Mouse (Mus musculus): ENCODE measurements around the gene Cst7. TPM values are rescaled to one million over a fixed set of nuclear protein-coding genes. Genes with fewer than 3 reads are reported as not detected.

The Cst7 gene
- total and polyA plus RNA-seq, 3 experiments, result 0.24 to 14.2 TPM; not detected in 1

- Histone ChIP-seq H3K4me3 (ENCODE audit: low read depth, low read length) (no peak overlapping the region), H3K27me3 (ENCODE audit: insufficient read depth, low read length) (peaks cover 3% of the 10 kb centered on the region; the same call in 1 of the 2 replicates), H3K9me3 (replicated peaks) (no peaks in the 10 kb centered on the region), H3K36me3 (replicated peaks) (peaks cover 16% of the 10 kb centered on the region), H3K4me1 (ENCODE audit: insufficient read depth, low read depth, low read length) (peaks cover 25% of the 10 kb centered on the region)
- DNase-seq (ENCODE audit: low spot score), result no peak
- no peak for ATAC-seq (ENCODE audit: extremely low read depth, insufficient number of reproducible peaks, low FRiP score, poor library complexity, severe bottlenecking)
- TF ChIP-seq POLR2AphosphoS5 (IDR thresholded peaks at IDR 0.05; ENCODE audit: insufficient replicate concordance, low read depth, low read length) (no peak), GATA1 (IDR thresholded peaks at IDR 0.05; ENCODE audit: borderline replicate concordance, low read length) (no peak), CTCF (IDR thresholded peaks at IDR 0.05; ENCODE audit: low read depth, low read length) (no peak), TAL1 (conservative IDR thresholded peaks at IDR 0.05; ENCODE audit: low read depth, low read length) (no peak), GATA2 (IDR thresholded peaks at IDR 0.05; ENCODE audit: borderline replicate concordance, low read depth, low read length) (no peak)
Observed at GRCm38 (mm10) chr2:150572463-150572862, 2.2 kb downstream of the Cst7 start.

DNA sequence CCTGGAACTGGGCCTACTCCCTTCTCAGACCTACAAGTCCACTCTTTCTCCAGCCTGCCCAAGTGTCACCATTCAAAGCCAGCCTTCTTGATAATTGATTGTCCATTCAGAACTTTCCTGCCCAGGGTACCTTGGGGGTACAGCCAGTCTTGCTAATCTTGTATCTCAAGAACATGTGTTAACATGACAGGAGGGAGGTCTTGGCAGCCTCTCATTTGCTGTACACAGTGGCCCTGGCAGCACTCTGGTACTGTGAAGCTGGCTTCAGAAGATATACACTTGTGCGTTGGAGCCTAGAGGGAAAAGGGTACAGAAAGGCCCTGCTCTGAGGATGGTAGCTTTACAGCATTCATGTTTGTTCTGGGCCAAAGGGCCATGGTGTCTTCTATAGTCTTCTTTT, 6.0 kb downstream of the Cst7 start:
- no peaks in the 10 kb centered on the region for H3K27me3 ChIP-seq (ENCODE audit: insufficient read depth, low read length)
- ATAC-seq (ENCODE audit: extremely low read depth, insufficient number of reproducible peaks, low FRiP score, poor library complexity, severe bottlenecking) (no peak), DNase-seq (ENCODE audit: low spot score) (no peak)
- H3K4me1 ChIP-seq (ENCODE audit: insufficient read depth, low read depth, low read length), result peaks cover 5% of the 10 kb centered on the region; the same call in 1 of the 2 replicates
- no peak overlapping the region for H3K4me3 ChIP-seq (ENCODE audit: low read depth, low read length)
- peaks cover 50% of the 10 kb centered on the region for H3K36me3 ChIP-seq (replicated peaks)
- no peaks in the 10 kb centered on the region for H3K9me3 ChIP-seq (replicated peaks)
- no peak for TF ChIP-seq CTCF (IDR thresholded peaks at IDR 0.05; ENCODE audit: low read depth, low read length)
- TF ChIP-seq TAL1 (conservative IDR thresholded peaks at IDR 0.05; ENCODE audit: low read depth, low read length), result no peak
- no peak for TF ChIP-seq GATA2 (IDR thresholded peaks at IDR 0.05; ENCODE audit: borderline replicate concordance, low read depth, low read length)
- no peak for TF ChIP-seq GATA1 (IDR thresholded peaks at IDR 0.05; ENCODE audit: borderline replicate concordance, low read length)
- TF ChIP-seq POLR2AphosphoS5 (IDR thresholded peaks at IDR 0.05; ENCODE audit: insufficient replicate concordance, low read depth, low read length), result no peak

- TF ChIP-seq GATA1 (IDR thresholded peaks at IDR 0.05; ENCODE audit: borderline replicate concordance, low read length) (no peak), CTCF (IDR thresholded peaks at IDR 0.05; ENCODE audit: low read depth, low read length) (no peak), POLR2AphosphoS5 (IDR thresholded peaks at IDR 0.05; ENCODE audit: insufficient replicate concordance, low read depth, low read length) (no peak), TAL1 (conservative IDR thresholded peaks at IDR 0.05; ENCODE audit: low read depth, low read length) (no peak), GATA2 (IDR thresholded peaks at IDR 0.05; ENCODE audit: borderline replicate concordance, low read depth, low read length) (no peak)
Observed at GRCm38 (mm10) chr2:150578603-150579002, 8.4 kb downstream of the Cst7 start.

DNA sequence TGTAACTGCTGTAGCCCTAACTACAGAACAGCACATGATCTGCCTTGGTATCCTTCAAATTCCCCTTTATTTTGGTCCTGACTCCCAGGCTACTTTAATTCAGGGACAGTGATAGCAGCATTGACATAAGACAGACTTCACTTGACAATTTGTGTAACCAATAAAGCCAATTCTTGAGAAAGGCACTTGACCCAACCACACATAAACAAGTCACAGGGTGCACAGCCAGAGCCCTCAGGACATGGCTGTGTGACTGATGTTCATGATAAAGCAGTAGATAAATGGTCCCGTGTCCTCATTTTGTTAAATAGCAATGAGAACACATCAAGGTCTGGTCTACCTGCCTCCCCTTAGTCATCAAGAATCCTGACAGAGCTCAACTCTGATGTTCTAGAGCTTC, 9.4 kb downstream of the Cst7 start:
- no peak for TF ChIP-seq TAL1 (conservative IDR thresholded peaks at IDR 0.05; ENCODE audit: low read depth, low read length)
- TF ChIP-seq POLR2AphosphoS5 (IDR thresholded peaks at IDR 0.05; ENCODE audit: insufficient replicate concordance, low read depth, low read length), result no peak
- TF ChIP-seq CTCF (IDR thresholded peaks at IDR 0.05; ENCODE audit: low read depth, low read length), result no peak
- no peak for TF ChIP-seq GATA2 (IDR thresholded peaks at IDR 0.05; ENCODE audit: borderline replicate concordance, low read depth, low read length)
- TF ChIP-seq GATA1 (IDR thresholded peaks at IDR 0.05; ENCODE audit: borderline replicate concordance, low read length), result no peak
- DNase-seq (ENCODE audit: low spot score), result no peak
- no peak overlapping the region for H3K4me3 ChIP-seq (ENCODE audit: low read depth, low read length)
- H3K27me3 ChIP-seq (ENCODE audit: insufficient read depth, low read length), result no peaks in the 10 kb centered on the region
- H3K4me1 ChIP-seq (ENCODE audit: insufficient read depth, low read depth, low read length), result no peaks in the 10 kb centered on the region
- no peaks in the 10 kb centered on the region for H3K9me3 ChIP-seq (replicated peaks)
- ATAC-seq (ENCODE audit: extremely low read depth, insufficient number of reproducible peaks, low FRiP score, poor library complexity, severe bottlenecking), result no peak
- H3K36me3 ChIP-seq (replicated peaks), result peaks cover 76% of the 10 kb centered on the region

More at GRCm38 (mm10) chr2:150578603-150579002, 8.4 kb downstream of the Cst7 start:
- DNase-seq (ENCODE audit: low spot score) (no peak), ATAC-seq (ENCODE audit: extremely low read depth, insufficient number of reproducible peaks, low FRiP score, poor library complexity, severe bottlenecking) (no peak)
- peaks cover 65% of the 10 kb centered on the region for H3K36me3 ChIP-seq (replicated peaks)
- no peaks in the 10 kb centered on the region for H3K4me1 ChIP-seq (ENCODE audit: insufficient read depth, low read depth, low read length)
- no peak overlapping the region for H3K4me3 ChIP-seq (ENCODE audit: low read depth, low read length)
- no peaks in the 10 kb centered on the region for H3K9me3 ChIP-seq (replicated peaks)
- H3K27me3 ChIP-seq (ENCODE audit: insufficient read depth, low read length), result no peaks in the 10 kb centered on the region

DNA sequence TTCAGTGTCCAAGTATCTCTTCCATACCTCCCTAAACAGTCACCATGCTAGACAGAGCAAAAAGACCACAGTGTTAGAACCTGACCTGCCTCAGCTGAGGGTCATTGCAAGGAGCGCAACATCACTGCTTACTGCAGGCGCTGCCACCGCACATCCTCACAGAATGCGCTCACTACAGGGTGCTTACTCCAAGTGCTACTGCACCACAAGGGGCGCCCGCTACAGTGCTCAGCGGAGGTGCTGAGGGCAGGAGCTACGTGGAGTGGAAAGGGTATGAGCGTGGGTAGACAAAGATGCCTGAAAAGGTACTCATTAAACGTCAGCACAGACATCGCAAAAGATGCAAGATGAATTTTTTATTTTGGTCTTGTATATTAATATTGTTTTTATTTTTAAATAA, 18.9 kb downstream of the Cst7 start:
- no peak for DNase-seq (ENCODE audit: low spot score)
- ATAC-seq (ENCODE audit: extremely low read depth, insufficient number of reproducible peaks, low FRiP score, poor library complexity, severe bottlenecking), result no peak
- Histone ChIP-seq H3K9me3 (replicated peaks) (no peaks in the 10 kb centered on the region), H3K27me3 (ENCODE audit: insufficient read depth, low read length) (no peaks in the 10 kb centered on the region), H3K4me3 (ENCODE audit: low read depth, low read length) (no peak overlapping the region), H3K36me3 (replicated peaks) (peaks cover 80% of the 10 kb centered on the region), H3K4me1 (ENCODE audit: insufficient read depth, low read depth, low read length) (no peaks in the 10 kb centered on the region)
- TF ChIP-seq POLR2AphosphoS5 (IDR thresholded peaks at IDR 0.05; ENCODE audit: insufficient replicate concordance, low read depth, low read length), result no peak
- TF ChIP-seq GATA2 (IDR thresholded peaks at IDR 0.05; ENCODE audit: borderline replicate concordance, low read depth, low read length), result no peak
- no peak for TF ChIP-seq GATA1 (IDR thresholded peaks at IDR 0.05; ENCODE audit: borderline replicate concordance, low read length)
- TF ChIP-seq CTCF (IDR thresholded peaks at IDR 0.05; ENCODE audit: low read depth, low read length), result no peak
- TF ChIP-seq TAL1 (conservative IDR thresholded peaks at IDR 0.05; ENCODE audit: low read depth, low read length), result no peak

DNA sequence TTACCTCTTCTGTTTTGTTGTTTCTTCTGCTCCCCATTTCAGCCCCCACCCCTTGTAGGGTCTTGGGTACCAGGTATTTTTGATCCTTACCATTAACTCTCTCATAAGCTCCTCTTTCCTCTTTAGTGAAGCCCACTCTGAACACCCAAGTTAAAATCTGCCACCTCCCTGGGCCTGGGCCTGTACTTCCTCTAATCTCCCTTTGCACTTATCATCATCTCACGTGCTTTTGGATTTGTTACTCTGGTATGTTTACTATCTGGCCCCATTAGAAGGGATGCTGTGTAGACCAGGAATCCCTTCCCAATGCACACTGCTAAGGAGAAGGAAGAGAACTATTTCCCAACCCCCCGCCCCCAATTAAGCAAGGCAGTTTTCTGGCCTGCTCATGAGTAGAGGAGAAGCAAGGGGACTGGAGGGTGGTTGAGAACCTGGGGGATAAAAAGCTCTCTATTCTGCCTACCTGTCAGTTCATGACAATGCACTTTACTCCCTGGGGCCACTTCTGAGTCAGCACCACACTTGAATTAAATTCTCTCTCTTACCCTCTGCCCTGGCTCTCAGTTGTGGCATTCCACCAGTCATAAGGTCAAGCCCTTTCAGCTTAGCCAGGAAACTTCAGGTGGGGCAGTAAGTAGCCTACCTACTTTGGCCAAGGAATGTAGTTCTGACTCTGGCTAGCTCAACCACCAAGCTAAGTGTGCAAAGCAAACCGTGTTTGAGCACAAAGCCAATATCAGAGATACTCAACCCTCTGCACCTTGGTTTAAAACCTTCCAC, 25.4 kb downstream of the Cst7 start:
- H3K9me3 ChIP-seq (replicated peaks), result no peaks in the 10 kb centered on the region
- DNase-seq (ENCODE audit: low spot score) (no peak), ATAC-seq (ENCODE audit: extremely low read depth, insufficient number of reproducible peaks, low FRiP score, poor library complexity, severe bottlenecking) (no peak)
- H3K36me3 ChIP-seq (replicated peaks), result peaks cover 75% of the 10 kb centered on the region
- TF ChIP-seq POLR2AphosphoS5 (IDR thresholded peaks at IDR 0.05; ENCODE audit: insufficient replicate concordance, low read depth, low read length), result no peak
- TF ChIP-seq CTCF (IDR thresholded peaks at IDR 0.05; ENCODE audit: low read depth, low read length), result no peak
- TF ChIP-seq TAL1 (conservative IDR thresholded peaks at IDR 0.05; ENCODE audit: low read depth, low read length), result no peak
- TF ChIP-seq GATA1 (IDR thresholded peaks at IDR 0.05; ENCODE audit: borderline replicate concordance, low read length), result no peak
- no peak for TF ChIP-seq GATA2 (IDR thresholded peaks at IDR 0.05; ENCODE audit: borderline replicate concordance, low read depth, low read length)
- H3K27me3 ChIP-seq (ENCODE audit: insufficient read depth, low read length), result no peaks in the 10 kb centered on the region
- H3K4me1 ChIP-seq (ENCODE audit: insufficient read depth, low read depth, low read length), result no peaks in the 10 kb centered on the region
- H3K4me3 ChIP-seq (ENCODE audit: low read depth, low read length), result no peak overlapping the region
